Mouse (Mus musculus) G1E (cell line): Measurements from ENCODE around the gene Olfr307.
"Not testable (repeated sequence)": the region's sequence is repeated elsewhere in the genome, so short reads cannot be mapped to it uniquely, and the experiment has no call there.

ENCODE experiments used
- CTCF ChIP-seq: IDR thresholded peaks from 2 replicates; pipeline ENCODE4 v1.5.1; 2012; ENCODE audit warnings: low read depth, low read length, inconsistent platforms, mixed read lengths
- GATA1 ChIP-seq: IDR thresholded peaks from 2 replicates; pipeline ENCODE4 v1.6.1; 2012; ENCODE audit warnings: borderline replicate concordance, low read length, inconsistent platforms, mixed read lengths

GRCm38 (mm10) chr7:86346296-86346695, 8.9 kb upstream of the Olfr307 start:
- not testable (repeated sequence) for TF ChIP-seq GATA1, CTCF
